Mouse (Mus musculus) heart, postnatal 0 days (tissue): ENCODE results near the gene Snx18. TPM values are rescaled to one million over a fixed set of nuclear protein-coding genes. Genes with fewer than 3 reads are reported as not detected.

Source experiments
- ATAC-seq: fragments of 200-750 bp; cut with Nextera tagmentation; 2 replicates; pipeline ENCODE4 v1.8.0; 2017; ENCODE audit warnings: low read depth, moderate number of reproducible peaks, moderate library complexity; ENCODE audit not compliant: insufficient read depth
- DNase-seq: peaks from one replicate; pipeline ENCODE4 v3.0.0-alpha.2; 2016; ENCODE audit warnings: low spot score
- H3K27ac ChIP-seq: fragments of 300-500 bp; sonication (generic); 2 replicates; pipeline ENCODE4 v1.5.1; 2014; ENCODE audit warnings: low read depth, mild to moderate bottlenecking
- H3K27me3 ChIP-seq: fragments of 300-500 bp; sonication (generic); 2 replicates; pipeline ENCODE4 v1.6.1; 2014; ENCODE audit warnings: low read length, mixed read lengths; ENCODE audit not compliant: control insufficient read depth, insufficient read depth
- H3K36me3 ChIP-seq: fragments of 300-500 bp; sonication (generic); replicated peaks from 2 replicates; pipeline ENCODE4 v1.6.1; 2014; ENCODE audit warnings: low read length, mixed read lengths; ENCODE audit not compliant: control insufficient read depth, insufficient read depth
- H3K4me1 ChIP-seq: fragments of 300-500 bp; sonication (generic); 2 replicates; pipeline ENCODE4 v1.6.1; 2014; ENCODE audit warnings: antibody characterized with exemption; ENCODE audit not compliant: control insufficient read depth, insufficient read depth
- H3K4me2 ChIP-seq: fragments of 300-500 bp; sonication (generic); 2 replicates; pipeline ENCODE4 v1.6.1; 2014; ENCODE audit warnings: low read depth, mild to moderate bottlenecking, low read length, moderate library complexity
- H3K4me3 ChIP-seq: fragments of 300-500 bp; sonication (generic); 2 replicates; pipeline ENCODE4 v1.5.1; 2014; ENCODE audit warnings: low read depth, low read length
- H3K9ac ChIP-seq: fragments of 300-500 bp; sonication (generic); replicated peaks from 2 replicates; pipeline ENCODE4 v1.6.1; 2014; ENCODE audit warnings: low read depth, low read length, mixed read lengths
- H3K9me3 ChIP-seq: fragments of 300-500 bp; sonication (generic); replicated peaks from 2 replicates; pipeline ENCODE4 v1.6.1; 2016; ENCODE audit warnings: low read length; ENCODE audit not compliant: control insufficient read depth
- CTCF ChIP-seq: IDR thresholded peaks from 2 replicates; pipeline ENCODE4 v1.5.1; 2016; ENCODE audit warnings: antibody characterized with exemption, control low read depth, low read depth
- EP300 ChIP-seq: IDR thresholded peaks from 2 replicates; pipeline ENCODE4 v1.6.1; 2016; ENCODE audit warnings: antibody characterized with exemption, low read depth
- WGBS: fragments of 180-500 bp; shearing (Covaris S2); extraction: QIAGEN DNeasy Blood & Tissue Kit; methylation state at CpG from one replicate; pipeline ENCODE4 v1.1.7; 2014; 5-methylcytosine and 5-hydroxymethylcytosine counted together
- polyA plus RNA-seq: library from polyadenylated mRNA; unstranded; fragments of >200 nt; fragmentation: Nextera tagmentation; extraction: Ambion mirVana; gene quantifications from 2 replicates; pipeline ENCODE4 v1.2.1, GENCODE M21; 2015
- total RNA-seq: library from RNA; depleted of rRNA; stranded (reverse); fragments of >200 nt; gene quantifications from 2 replicates; pipeline ENCODE4 v1.2.3, GENCODE M21; 2014; ENCODE audit warnings: low replicate concordance

Gene Snx18
- total and polyA plus RNA-seq, 2 experiments from 2014 or later: 9.8 to 32.4 TPM

DNA sequence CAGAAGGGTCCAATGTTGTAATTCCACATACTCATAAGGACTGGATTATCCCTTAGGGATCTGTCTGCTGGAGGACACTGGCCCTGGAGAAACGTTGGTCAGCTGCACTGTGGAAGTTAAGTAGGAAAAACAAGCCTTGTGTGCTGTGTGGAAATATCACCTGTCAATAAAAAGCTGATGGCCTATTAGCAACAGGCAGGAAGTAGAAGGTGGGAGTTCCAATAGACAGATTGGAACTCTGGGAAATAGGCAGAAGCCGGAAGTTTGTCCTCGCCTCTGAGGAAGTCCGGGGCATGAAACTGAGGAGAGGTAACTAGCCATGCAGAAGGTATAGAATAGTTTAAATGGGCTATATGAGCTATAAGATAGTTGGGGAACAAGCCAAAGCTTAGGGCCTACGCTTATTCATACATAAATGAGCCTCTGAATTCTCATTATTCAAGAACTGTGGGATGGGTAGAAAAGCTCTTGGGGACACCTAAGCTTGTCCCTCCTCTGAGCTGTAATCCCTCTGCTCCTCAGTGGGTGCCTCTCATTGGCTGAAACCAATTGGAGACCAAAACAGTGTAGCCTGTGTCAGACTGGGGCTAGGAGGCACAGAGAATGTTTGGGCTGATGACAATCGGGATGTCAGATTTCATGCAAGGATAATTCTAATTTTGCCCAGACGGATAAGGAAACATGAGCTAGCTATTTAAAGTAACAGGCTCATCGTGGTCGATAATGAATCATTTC is 42.4 kb upstream of the Snx18 start:
- Histone ChIP-seq H3K27ac (peak overlapping the region; percentile 87), H3K27me3 (no peaks in the 10 kb centered on the region), H3K9me3 (no peaks in the 10 kb centered on the region), H3K36me3 (no peaks in the 10 kb centered on the region), H3K4me1 (peaks cover 11% of the 10 kb centered on the region; the same call in 1 of the 2 replicates), H3K4me3 (peak overlapping the region; percentile 46), H3K4me2 (peak overlapping the region; percentile 60), H3K9ac (peak overlapping the region; percentile 38; the same call in 1 of the 2 replicates)
- peak; percentile 73 for ATAC-seq
- WGBS: 40% methylated on average over 9 of the region's 9 CpGs
- peak; percentile 85 for DNase-seq
- TF ChIP-seq EP300: no peak
- no peak for TF ChIP-seq CTCF

DNA sequence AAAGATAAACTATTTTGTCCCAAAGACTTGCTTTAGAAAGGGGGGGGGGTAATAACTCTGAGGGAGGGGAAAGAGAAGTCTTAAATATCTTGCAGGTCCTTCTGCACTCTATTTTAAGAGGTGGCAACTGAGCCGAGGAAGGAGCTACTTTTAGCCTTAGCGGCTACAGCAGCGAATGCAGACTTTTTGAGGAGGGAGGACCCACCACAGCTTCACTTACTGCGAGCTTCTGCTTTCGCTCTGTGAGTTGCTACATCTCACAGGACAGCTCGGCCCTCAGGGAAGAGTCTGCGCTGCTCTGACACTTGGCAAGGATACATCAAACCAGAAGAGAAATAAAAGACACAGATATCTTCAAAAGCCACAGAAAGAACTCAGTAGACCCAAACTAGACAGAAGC is 38.8 kb upstream of the Snx18 start:
- H3K27ac ChIP-seq: peak overlapping the region; percentile 44; the same call in 1 of the 2 replicates
- H3K9ac ChIP-seq: 0 out of 2 replicates have a peak overlapping the region, but pooled peaks have one; percentile 27
- ATAC-seq (no peak), DNase-seq (no peak)
- TF ChIP-seq CTCF (no peak), EP300 (no peak)
- no peaks in the 10 kb centered on the region for H3K9me3 ChIP-seq
- H3K4me1 ChIP-seq: 0 out of 2 replicates have a peak, but pooled peaks cover 6% of the 10 kb centered on the region
- 32% methylated on average over 7 of the region's 7 CpGs for WGBS
- peak overlapping the region; percentile 45 for H3K4me2 ChIP-seq
- H3K4me3 ChIP-seq: no peak overlapping the region
- H3K27me3 ChIP-seq: no peaks in the 10 kb centered on the region
- H3K36me3 ChIP-seq: no peaks in the 10 kb centered on the region

DNA sequence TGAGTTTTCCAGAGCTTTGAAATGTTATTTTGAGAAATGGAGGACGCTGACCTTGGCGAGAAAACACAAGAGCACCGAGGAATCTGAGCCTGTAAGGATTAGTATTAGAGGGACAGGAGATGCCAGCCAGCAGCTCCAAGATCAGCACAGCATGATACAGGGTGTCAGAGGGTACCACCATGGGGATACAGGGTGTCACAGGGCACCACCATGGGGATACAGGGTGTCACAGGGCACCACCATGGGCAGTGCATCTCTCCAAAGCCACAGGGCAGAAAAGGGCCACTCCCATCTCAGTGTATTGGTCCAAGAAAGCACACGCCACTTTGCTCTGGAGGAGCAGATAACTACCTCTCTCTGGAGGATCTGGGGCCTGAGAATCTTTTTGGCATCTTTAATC is 38.3 kb upstream of the Snx18 start:
- TF ChIP-seq EP300: no peak
- Histone ChIP-seq H3K27me3 (no peaks in the 10 kb centered on the region), H3K9ac (no peak overlapping the region), H3K9me3 (no peaks in the 10 kb centered on the region), H3K27ac (peak overlapping the region; percentile 34; the same call in 1 of the 2 replicates), H3K4me2 (no peak overlapping the region), H3K4me3 (no peak overlapping the region), H3K36me3 (no peaks in the 10 kb centered on the region), H3K4me1 (0 out of 2 replicates have a peak, but pooled peaks cover 6% of the 10 kb centered on the region)
- ATAC-seq (no peak), DNase-seq (no peak)
- WGBS: 58% methylated on average over 4 of the region's 4 CpGs

DNA sequence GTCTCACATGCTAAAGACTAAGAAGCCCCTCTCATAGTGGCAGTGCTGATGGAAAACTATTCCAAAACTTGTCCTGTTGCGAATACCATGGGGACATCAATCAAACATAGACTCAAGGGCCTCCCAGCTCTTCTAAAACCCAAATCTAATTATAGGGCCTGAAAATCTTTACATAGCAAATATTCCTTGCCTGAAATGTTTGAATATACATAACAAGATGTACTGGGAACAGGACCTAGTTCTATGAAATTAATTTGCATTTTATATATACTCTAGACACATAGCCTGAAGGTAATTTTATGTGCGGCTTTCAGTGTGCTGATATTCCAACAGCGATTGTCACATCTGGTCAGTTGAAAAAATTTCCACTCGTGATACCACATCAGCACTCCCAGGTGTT is 37.1 kb upstream of the Snx18 start:
- H3K4me2 ChIP-seq: no peak overlapping the region
- no peak overlapping the region for H3K4me3 ChIP-seq
- TF ChIP-seq EP300: no peak
- TF ChIP-seq CTCF: no peak
- H3K27me3 ChIP-seq: no peaks in the 10 kb centered on the region
- no peaks in the 10 kb centered on the region for H3K36me3 ChIP-seq
- 93% methylated on average over 4 of the region's 4 CpGs for WGBS
- H3K9ac ChIP-seq: no peak overlapping the region
- DNase-seq (no peak), ATAC-seq (no peak)
- H3K4me1 ChIP-seq: 0 out of 2 replicates have a peak, but pooled peaks cover 6% of the 10 kb centered on the region
- H3K9me3 ChIP-seq: no peaks in the 10 kb centered on the region
- H3K27ac ChIP-seq: no peak overlapping the region

DNA sequence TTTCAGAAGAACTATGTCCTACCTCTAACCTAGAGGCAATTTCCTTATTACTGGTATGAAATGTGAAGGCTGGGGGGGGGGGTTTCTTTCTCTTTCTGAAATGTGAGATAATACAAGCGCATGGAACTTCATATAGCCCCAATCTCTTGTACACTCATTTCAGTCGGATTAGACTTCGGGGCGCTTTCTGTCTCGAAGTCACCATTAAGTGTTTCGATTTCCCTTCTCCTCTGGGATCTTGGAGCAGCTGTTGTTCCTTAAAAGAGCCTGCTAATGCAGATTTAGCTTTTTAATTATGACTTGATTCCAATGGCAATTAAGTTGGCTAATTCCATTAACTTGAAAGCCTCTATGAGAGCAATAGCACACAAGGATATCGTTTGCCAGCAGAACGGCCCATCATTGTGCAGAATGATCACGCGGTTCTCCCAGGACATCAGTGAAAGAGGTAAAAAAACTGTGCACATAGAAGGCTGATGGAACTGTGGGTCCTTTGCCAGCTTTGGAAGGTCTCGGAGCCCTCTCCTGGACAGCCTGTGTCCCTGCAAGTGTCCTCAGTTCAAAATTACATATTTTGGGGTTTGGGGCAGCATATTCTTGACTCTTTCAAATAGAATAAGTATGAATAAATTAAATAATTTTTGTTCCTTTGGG is 22.7 kb upstream of the Snx18 start:
- H3K27ac ChIP-seq: no peak overlapping the region
- WGBS: 79% methylated on average over 11 of the region's 11 CpGs
- no peak overlapping the region for H3K4me2 ChIP-seq
- no peaks in the 10 kb centered on the region for H3K9me3 ChIP-seq
- H3K9ac ChIP-seq: no peak overlapping the region
- DNase-seq: no peak
- TF ChIP-seq EP300: no peak
- peak; percentile 50 for TF ChIP-seq CTCF
- H3K27me3 ChIP-seq: no peaks in the 10 kb centered on the region
- H3K36me3 ChIP-seq: no peaks in the 10 kb centered on the region
- no peak overlapping the region for H3K4me3 ChIP-seq
- ATAC-seq: no peak
- H3K4me1 ChIP-seq: no peaks in the 10 kb centered on the region
